Mouse (Mus musculus) gonadal fat pad, adult 2 months (tissue): ENCODE measurements at regions not wholly inside any gene's neighbourhood (a gene's known extent, or its start where the extent isn't known, plus 50 kb on each side); places are given as distances from the start of the nearest gene placed in this dataset.

Experiments used
- DNase-seq: peaks from one replicate; pipeline ENCODE4 v3.0.0-alpha.2; 2012; ENCODE audit warnings: low read depth

GRCm38 (mm10) chr1:157014532-157015497 is 75.4 kb upstream of the Ralgps2 start:
- no peak for DNase-seq

GRCm38 (mm10) chr1:157013669-157014048 is 74.2 kb upstream of the Ralgps2 start:
- no peak for DNase-seq

GRCm38 (mm10) chr1:157012950-157013668 is 73.7 kb upstream of the Ralgps2 start:
- DNase-seq = no peak

- no peak for DNase-seq
Measured at GRCm38 (mm10) chr1:157011226-157011625, 71.8 kb upstream of the Ralgps2 start.

- DNase-seq = no peak
Measured at GRCm38 (mm10) chr1:157009427-157009826, 70.0 kb upstream of the Ralgps2 start.

GRCm38 (mm10) chr1:157007891-157008730 is 68.7 kb upstream of the Ralgps2 start:
- no peak for DNase-seq

GRCm38 (mm10) chr1:157004312-157005074 is 65.1 kb upstream of the Ralgps2 start:
- DNase-seq = no peak

- DNase-seq = no peak
Measured at GRCm38 (mm10) chr1:157003034-157003433, 63.6 kb upstream of the Ralgps2 start.

GRCm38 (mm10) chr1:157002258-157002657 is 62.8 kb upstream of the Ralgps2 start:
- no peak for DNase-seq

GRCm38 (mm10) chr1:157001008-157001660 is 61.7 kb upstream of the Ralgps2 start:
- no peak for DNase-seq

- DNase-seq = no peak
Measured at GRCm38 (mm10) chr1:156999947-157000346, 60.5 kb upstream of the Ralgps2 start.

GRCm38 (mm10) chr1:156999272-156999671 is 59.8 kb upstream of the Ralgps2 start:
- DNase-seq = no peak

- DNase-seq = no peak
Measured at GRCm38 (mm10) chr1:156997476-156998305, 58.3 kb upstream of the Ralgps2 start.

- no peak for DNase-seq
Measured at GRCm38 (mm10) chr1:156997033-156997432, 57.6 kb upstream of the Ralgps2 start.

- no peak for DNase-seq
Measured at GRCm38 (mm10) chr1:156996084-156996880, 56.9 kb upstream of the Ralgps2 start.

GRCm38 (mm10) chr1:156995180-156995951 is 55.9 kb upstream of the Ralgps2 start:
- no peak for DNase-seq

GRCm38 (mm10) chr1:156994644-156995016 is 55.2 kb upstream of the Ralgps2 start:
- DNase-seq = no peak

- no peak for DNase-seq
Measured at GRCm38 (mm10) chr1:156994005-156994643, 54.7 kb upstream of the Ralgps2 start.
